Mouse (Mus musculus) embryonic fibroblast, embryonic 13.5 days (primary cell): Measurements from ENCODE around the gene Adamtsl1.

Experiments
- CTCF ChIP-seq: IDR thresholded peaks from 2 replicates; pipeline ENCODE4 v1.5.1; 2011; ENCODE audit warnings: mild to moderate bottlenecking, control low read depth, low read length, moderate library complexity, borderline replicate concordance; ENCODE audit not compliant: insufficient read depth
- POLR2A ChIP-seq: IDR thresholded peaks from 2 replicates; pipeline ENCODE4 v1.6.1; 2011; ENCODE audit warnings: low read depth, mild to moderate bottlenecking, control low read depth, low read length, moderate library complexity

- TF ChIP-seq POLR2A (no peak), CTCF (no peak)
These were observed 29.2 kb downstream of the Adamtsl1 start for GRCm38 (mm10) chr4:85543221-85543620.
